Mouse (Mus musculus) intestine, embryonic 14.5 days (tissue): ENCODE results near the gene Lhfpl3. TPM values are rescaled to one million over a fixed set of nuclear protein-coding genes. Genes with fewer than 3 reads are reported as not detected.

Experiments used
- ATAC-seq: fragments of 200-750 bp; cut with Nextera tagmentation; replicated peaks from 2 replicates; pipeline ENCODE4 v1.8.0; 2017; ENCODE audit warnings: low read depth, moderate number of reproducible peaks, moderate TSS enrichment, moderate library complexity; ENCODE audit not compliant: low FRiP score, low TSS enrichment
- DNase-seq: peaks from one replicate; pipeline ENCODE4 v3.0.0-alpha.2; 2018; ENCODE audit warnings: low spot score
- H3K27ac ChIP-seq: fragments of 300-500 bp; sonication (generic); 2 replicates; pipeline ENCODE4 v1.5.1; 2014; ENCODE audit warnings: low read depth, mild to moderate bottlenecking, control low read depth
- H3K27me3 ChIP-seq: fragments of 300-500 bp; sonication (generic); replicated peaks from 2 replicates; pipeline ENCODE4 v1.6.1; 2014; ENCODE audit warnings: low read length, control low read depth; ENCODE audit not compliant: control insufficient read depth, insufficient read depth
- H3K36me3 ChIP-seq: fragments of 300-500 bp; sonication (generic); 2 replicates; pipeline ENCODE4 v1.6.1; 2014; ENCODE audit warnings: low read length, control low read depth; ENCODE audit not compliant: control insufficient read depth, insufficient read depth
- H3K4me1 ChIP-seq: fragments of 300-500 bp; sonication (generic); replicated peaks from 2 replicates; pipeline ENCODE4 v1.6.1; 2014; ENCODE audit warnings: low read length, control low read depth, mixed read lengths; ENCODE audit not compliant: control insufficient read depth, insufficient read depth
- H3K4me2 ChIP-seq: fragments of 300-500 bp; sonication (generic); 2 replicates; pipeline ENCODE4 v1.6.1; 2014; ENCODE audit warnings: low read length
- H3K4me3 ChIP-seq: fragments of 300-500 bp; sonication (generic); 2 replicates; pipeline ENCODE4 v1.5.1; 2014; ENCODE audit warnings: low read depth, low read length, control low read depth, mixed read lengths
- H3K9ac ChIP-seq: fragments of 300-500 bp; sonication (generic); 2 replicates; pipeline ENCODE4 v1.6.1; 2014; ENCODE audit warnings: mild to moderate bottlenecking, low read length
- H3K9me3 ChIP-seq: fragments of 300-500 bp; sonication (generic); 2 replicates; pipeline ENCODE4 v1.6.1; 2016; ENCODE audit warnings: low read length, control low read depth; ENCODE audit not compliant: control insufficient read depth
- WGBS: fragments of 180-500 bp; shearing (Covaris S2); extraction: QIAGEN DNeasy Blood & Tissue Kit; methylation state at CpG from one replicate; pipeline ENCODE4 v1.1.7; 2014; 5-methylcytosine and 5-hydroxymethylcytosine counted together
- polyA plus RNA-seq: library from polyadenylated mRNA; unstranded; fragments of >200 nt; fragmentation: Nextera tagmentation; extraction: Ambion mirVana; gene quantifications from 2 replicates; pipeline ENCODE4 v1.2.1, GENCODE M21; 2014

The Lhfpl3 gene
- polyA plus RNA-seq, 1 experiment from 2014 or later, result 0.14 TPM

DNA sequence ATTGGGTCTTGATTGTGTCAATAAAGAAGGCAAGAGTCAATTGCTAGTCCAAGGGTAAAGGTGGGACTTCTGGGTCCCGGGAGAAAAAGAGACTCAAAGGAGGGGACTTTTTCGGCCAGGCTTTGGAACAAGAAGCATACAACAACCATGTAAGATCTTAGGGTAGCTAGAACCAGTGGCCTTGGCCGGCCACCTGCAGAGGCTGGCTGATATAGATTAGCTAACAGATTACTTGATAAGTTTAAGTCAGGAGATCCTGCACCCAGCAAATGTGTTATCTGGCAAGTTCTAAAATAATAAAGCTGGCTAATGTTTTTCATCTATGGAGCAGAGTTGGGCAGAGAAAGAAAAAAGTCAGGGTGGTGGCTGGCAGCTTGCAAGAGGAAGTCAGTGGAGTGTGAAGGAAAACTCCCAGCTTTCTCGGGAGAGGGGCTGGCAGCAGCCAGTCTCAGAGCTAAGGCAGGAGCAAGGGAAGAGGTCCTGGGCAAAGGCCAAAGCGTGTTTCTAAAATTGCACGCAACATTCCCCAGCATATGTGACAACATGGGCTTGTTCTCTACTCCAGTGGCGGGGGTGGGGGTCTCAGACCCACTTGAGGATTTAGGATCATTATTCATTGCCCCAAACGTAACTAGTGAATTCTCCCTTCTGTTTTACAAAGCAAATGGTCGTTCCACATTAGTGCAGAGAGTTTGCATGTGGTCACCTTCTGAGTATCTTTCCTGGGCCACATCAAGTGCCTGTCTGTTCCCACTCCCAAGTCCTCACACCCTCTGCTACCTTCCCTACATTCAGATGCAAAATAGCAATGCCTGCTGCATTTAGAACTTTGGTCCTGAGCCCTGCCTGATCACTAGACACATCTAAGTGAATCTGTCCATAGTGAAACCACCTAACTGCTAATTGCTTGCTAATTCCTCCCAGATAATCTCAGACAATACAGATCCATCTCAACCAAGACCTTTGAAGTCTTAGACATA lies 504.3 kb downstream of the Lhfpl3 start:
- H3K4me1 ChIP-seq, result peaks cover 6% of the 10 kb centered on the region; the same call in 1 of the 2 replicates
- H3K9ac ChIP-seq, result no peak overlapping the region
- no peak overlapping the region for H3K4me3 ChIP-seq
- H3K27me3 ChIP-seq, result no peaks in the 10 kb centered on the region
- ATAC-seq (no peak), DNase-seq (no peak)
- no peak overlapping the region for H3K27ac ChIP-seq
- no peaks in the 10 kb centered on the region for H3K9me3 ChIP-seq
- H3K36me3 ChIP-seq, result no peaks in the 10 kb centered on the region
- whole genome bisulfite sequencing, result 44% methylated on average over 9 of the region's 9 CpGs
- H3K4me2 ChIP-seq, result no peak overlapping the region

DNA sequence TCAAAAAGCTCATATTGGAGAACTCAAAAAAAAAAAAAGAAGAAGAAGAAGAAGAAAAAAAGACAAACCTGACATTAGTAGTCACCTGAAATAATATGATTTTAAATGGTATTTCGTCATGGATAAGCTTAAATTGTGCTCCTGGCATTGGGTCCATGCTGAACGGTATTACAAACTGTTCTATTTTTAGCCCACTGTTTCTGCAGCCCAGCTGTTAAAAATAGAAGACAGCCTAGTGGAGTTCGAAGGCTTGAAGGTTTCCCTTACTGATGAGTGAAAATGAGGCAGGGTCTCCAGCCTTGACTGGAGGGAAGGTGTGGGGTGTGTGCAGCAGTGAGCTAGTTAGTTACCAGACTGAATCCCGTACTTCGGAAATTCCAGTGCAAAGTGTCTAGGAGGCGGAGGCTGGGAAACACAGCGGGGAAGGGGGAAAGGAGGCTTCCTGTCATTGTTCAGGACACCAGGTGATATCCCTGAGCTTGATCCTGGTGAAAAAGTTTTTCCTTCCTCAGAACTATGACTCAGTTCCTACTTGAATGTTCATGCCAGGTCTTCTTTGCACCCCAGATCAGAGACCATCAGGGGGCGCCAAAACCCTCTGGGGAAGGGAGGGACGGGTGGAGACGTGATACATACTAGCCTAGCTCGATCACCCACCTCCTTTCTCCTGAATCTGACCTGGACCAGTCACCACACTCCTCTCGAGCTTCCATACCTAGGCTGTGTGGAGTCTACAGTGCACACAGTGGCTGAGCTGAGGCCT lies 505.8 kb downstream of the Lhfpl3 start:
- no peaks in the 10 kb centered on the region for H3K36me3 ChIP-seq
- no peak overlapping the region for H3K9ac ChIP-seq
- ATAC-seq (no peak; the same call in 1 of the 2 replicates), DNase-seq (peak; percentile 62)
- no peaks in the 10 kb centered on the region for H3K27me3 ChIP-seq
- H3K4me3 ChIP-seq, result no peak overlapping the region
- peaks cover 6% of the 10 kb centered on the region; the same call in 1 of the 2 replicates for H3K4me1 ChIP-seq
- 44% methylated on average over 12 of the region's 12 CpGs for WGBS
- H3K9me3 ChIP-seq, result no peaks in the 10 kb centered on the region
- 0 out of 2 replicates have a peak overlapping the region, but pooled peaks have one; percentile 3 for H3K4me2 ChIP-seq
- H3K27ac ChIP-seq, result no peak overlapping the region

DNA sequence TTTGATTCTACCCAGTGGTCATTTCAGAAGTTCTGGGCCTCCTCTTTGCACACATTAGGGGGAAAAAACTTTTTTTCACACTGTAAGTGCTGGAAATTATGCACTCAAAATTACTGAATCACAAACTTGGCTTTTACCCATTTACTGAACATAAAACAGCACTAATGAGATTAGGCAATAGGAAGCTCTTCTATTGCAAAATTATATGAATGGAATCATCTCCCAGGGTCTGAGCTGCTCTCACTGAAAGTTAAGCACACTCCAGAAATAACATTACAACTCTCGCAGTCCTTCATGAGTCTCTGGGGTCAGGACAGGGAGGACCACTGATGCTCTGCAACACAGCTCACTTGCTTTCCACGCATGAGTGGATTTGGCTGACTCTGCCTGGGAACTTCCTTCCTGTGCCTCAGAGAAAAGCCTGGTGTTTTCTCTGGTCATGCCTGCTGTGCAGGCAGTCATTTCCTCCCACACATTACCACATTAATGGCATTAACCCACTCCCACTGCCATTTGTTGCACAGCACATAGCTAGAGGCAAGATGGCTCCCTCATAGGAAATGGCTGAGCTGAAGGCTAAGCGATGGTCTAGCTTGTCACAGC lies 510.1 kb downstream of the Lhfpl3 start:
- WGBS, result 69% methylated on average over 3 of the region's 3 CpGs
- Histone ChIP-seq H3K9me3 (no peaks in the 10 kb centered on the region), H3K27me3 (no peaks in the 10 kb centered on the region), H3K4me2 (no peak overlapping the region), H3K27ac (no peak overlapping the region), H3K4me1 (no peaks in the 10 kb centered on the region), H3K9ac (no peak overlapping the region), H3K36me3 (no peaks in the 10 kb centered on the region), H3K4me3 (no peak overlapping the region)
- ATAC-seq (no peak), DNase-seq (no peak)

DNA sequence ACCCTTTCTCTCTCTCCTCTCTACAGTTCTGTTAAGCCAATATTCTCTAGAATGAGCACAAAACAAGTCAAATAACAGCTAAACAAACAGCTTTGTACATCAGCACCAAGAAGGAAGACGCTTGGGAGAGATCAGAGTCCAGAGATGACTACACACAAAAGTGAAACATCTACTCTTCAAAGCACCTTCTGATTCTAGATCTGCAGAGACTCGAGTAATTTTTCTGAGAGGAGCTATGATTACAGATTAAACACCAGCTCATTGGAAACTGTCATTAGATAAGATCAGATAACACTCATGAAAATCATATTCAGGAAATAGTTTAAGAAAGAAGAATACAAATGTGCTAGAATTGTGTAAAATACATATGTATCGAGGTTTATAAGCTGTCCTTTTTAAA lies 527.5 kb downstream of the Lhfpl3 start:
- no peak overlapping the region for H3K27ac ChIP-seq
- no peaks in the 10 kb centered on the region for H3K36me3 ChIP-seq
- ATAC-seq (no peak), DNase-seq (no peak)
- no peak overlapping the region for H3K4me3 ChIP-seq
- WGBS, result 82% methylated on average over 3 of the region's 3 CpGs
- no peaks in the 10 kb centered on the region for H3K27me3 ChIP-seq
- H3K4me2 ChIP-seq, result no peak overlapping the region
- H3K9ac ChIP-seq, result no peak overlapping the region
- H3K9me3 ChIP-seq, result no peaks in the 10 kb centered on the region
- no peaks in the 10 kb centered on the region for H3K4me1 ChIP-seq

DNA sequence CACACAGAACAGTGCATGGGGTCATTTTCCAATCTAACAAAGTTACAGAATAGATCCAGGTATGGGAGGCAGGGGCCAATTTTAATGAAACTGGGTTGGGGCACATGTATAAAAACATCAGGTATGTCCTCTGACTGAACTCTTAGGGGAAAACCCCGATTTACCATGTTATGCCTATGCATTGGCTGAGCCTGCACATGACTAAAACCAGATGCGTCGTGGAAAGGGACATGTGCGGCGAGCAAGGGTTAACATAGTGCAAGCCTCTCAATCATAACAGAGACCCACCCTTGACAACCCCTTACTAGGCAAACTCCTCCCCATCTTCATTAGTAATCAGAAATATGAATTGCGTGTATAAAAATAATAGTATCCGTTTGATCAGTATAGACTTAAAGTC lies 533.5 kb downstream of the Lhfpl3 start:
- Histone ChIP-seq H3K27me3 (no peaks in the 10 kb centered on the region), H3K4me2 (no peak overlapping the region), H3K9me3 (no peaks in the 10 kb centered on the region), H3K27ac (no peak overlapping the region), H3K4me3 (no peak overlapping the region), H3K36me3 (no peaks in the 10 kb centered on the region), H3K9ac (no peak overlapping the region), H3K4me1 (no peaks in the 10 kb centered on the region)
- ATAC-seq (no peak), DNase-seq (no peak)
- 87% methylated on average over 7 of the region's 7 CpGs for WGBS

DNA sequence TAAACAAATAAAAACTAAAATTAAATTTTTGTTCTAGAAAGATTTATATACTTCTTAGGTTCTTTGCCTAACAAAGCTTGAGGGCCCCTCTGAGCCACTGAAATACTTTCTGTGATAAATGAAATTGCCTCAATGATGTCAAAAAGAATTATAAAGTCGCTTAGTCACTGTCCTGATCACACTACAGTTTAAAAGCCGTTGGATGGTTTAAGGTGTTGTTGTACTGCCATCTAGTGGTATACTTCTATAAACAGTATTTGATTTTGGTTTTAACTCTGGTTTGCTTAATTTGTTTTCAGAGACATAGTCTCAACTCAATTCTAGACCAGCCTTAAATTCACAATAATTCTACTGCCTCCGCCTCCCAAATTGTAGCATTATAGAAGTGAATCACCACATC lies 539.0 kb downstream of the Lhfpl3 start:
- Histone ChIP-seq H3K9ac (no peak overlapping the region), H3K27me3 (no peaks in the 10 kb centered on the region), H3K4me2 (no peak overlapping the region), H3K4me3 (no peak overlapping the region), H3K27ac (no peak overlapping the region), H3K4me1 (no peaks in the 10 kb centered on the region), H3K9me3 (no peaks in the 10 kb centered on the region), H3K36me3 (no peaks in the 10 kb centered on the region)
- DNase-seq (no peak), ATAC-seq (no peak)
- WGBS, result 27% methylated on average over 3 of the region's 3 CpGs

DNA sequence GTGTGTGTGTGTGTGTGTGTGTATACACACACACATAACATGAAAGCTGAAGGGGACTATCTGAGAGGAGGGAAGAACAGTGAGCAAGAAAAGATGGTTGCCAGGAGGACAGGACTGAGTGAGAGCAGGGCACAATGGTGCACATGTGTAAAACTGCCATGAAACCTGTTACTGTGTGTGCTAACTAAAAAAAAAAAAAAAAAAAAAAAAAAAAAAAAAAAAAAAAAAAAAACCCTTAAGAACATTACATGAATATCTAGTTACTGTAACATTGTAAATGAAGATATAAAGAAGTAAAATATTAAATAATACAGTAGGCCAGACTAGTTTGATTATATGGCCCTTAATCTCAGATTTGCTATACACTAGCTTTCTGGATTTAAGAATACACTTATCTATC lies 543.3 kb downstream of the Lhfpl3 start:
- H3K9ac ChIP-seq, result no peak overlapping the region
- no peaks in the 10 kb centered on the region for H3K4me1 ChIP-seq
- H3K4me3 ChIP-seq, result no peak overlapping the region
- no peak overlapping the region for H3K27ac ChIP-seq
- ATAC-seq (no peak), DNase-seq (no peak)
- H3K27me3 ChIP-seq, result no peaks in the 10 kb centered on the region
- no peak overlapping the region for H3K4me2 ChIP-seq
- H3K9me3 ChIP-seq, result no peaks in the 10 kb centered on the region
- no peaks in the 10 kb centered on the region for H3K36me3 ChIP-seq
